Mouse (Mus musculus): Measurements from ENCODE around the gene Faap20.

The Faap20 gene

DNA sequence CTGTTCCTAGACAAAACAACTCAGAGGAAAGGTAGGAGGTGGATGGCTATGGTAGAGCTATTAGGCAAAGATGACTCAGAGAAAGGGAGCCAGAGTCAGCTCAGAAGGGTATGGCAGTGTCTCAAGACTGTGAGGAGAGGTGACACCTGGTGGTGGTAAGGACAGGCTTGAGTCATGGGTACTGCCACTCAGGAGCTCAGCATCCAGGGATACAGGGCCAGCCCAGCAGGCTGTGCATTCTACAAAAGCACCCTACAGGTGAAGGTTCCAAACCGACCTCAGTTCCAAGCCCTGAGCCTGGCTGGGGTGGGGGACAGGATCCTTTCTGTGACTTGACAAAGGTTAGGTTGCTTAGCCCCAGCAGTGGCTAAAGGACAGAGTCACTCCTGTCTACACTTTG lies 39.0 kb downstream of the Faap20 start:
- DNase-seq, result no peak

DNA sequence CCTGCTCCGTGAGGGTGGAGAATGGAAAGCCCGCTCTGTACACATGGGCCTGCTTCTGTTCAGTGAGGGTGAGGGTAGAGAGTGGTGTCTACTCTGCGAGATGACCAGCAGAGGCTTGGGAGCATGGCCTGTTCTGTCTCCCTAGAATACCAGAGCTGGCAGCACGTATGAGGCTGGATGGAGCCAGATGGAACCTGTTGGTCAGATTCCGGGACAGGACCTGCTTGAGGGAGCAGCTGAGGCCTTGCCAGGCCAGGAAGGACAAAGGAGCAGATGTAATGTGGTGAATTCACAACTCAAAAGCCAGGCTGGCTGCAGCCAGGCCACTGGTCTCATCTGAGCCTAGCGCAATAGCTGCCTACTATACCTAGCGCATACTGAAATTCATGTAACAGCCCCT lies 40.4 kb downstream of the Faap20 start:
- no peak for DNase-seq

DNA sequence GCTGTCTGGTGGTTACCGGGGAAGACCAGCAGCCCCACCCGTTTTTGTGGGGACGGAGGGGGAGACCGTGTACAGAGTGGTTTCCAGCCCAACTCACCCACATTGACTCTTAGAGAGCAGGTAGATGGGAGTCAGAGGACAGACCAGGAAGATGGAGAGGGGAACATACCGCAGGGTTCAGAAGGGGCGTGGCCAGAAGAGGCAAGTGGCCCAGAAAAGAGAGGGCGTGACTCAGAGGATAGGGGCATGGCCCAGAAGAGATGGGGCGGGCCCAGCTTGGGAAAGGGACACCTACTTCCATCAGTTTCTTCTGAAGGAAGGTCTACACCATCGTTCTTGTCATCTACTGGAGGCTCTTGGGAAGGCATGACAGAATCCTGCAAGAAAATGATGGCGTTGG lies 43.3 kb downstream of the Faap20 start:
- no peak for DNase-seq

DNA sequence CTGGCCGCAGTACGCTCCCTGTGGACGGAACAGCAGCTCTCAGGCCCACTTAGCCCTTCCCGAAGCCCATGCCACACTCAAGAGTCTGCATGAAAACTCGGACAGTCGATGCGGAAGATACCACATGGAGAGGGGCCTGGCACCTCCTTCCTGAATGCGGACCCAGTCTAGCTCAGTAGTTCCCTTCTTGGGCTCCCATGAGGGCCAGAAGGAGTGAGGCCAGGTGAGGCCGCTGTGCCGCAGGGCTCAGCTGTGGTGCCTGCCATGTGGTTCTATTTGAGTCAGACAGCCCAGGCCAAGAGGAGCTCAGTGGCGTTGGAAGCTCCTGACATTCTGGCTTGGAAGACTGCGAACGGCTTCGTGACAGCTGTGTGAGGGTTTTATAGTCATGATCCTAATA lies 44.8 kb downstream of the Faap20 start:
- DNase-seq, result no peak

DNA sequence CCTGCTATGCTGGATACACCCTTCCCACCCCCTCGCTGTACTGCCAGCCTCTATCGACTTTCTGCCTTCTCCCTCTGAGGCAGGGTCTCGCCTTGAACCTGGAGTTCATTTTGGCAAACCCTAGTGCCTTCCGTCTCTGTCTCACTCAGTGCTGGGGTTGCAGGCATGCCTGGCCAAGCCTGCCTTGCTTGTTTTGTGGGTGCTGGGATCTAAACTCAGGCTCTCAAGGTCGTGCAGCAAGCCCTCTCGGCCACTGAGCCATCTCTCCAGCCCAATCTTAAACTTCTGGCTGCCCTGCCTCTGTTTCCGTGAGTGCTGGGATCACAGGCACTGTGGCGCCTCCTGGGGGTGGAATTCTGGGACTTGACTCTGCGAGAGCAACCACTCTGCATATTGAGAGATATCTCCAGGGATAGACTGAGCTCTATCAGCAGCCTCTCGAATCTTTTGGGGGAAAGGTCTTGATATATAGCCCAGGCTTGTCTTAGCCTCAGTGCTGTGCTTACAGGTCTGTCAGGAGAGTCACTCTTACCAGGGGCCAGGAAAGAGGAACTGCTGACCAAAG lies 45.5 kb downstream of the Faap20 start:
- no peak for DNase-seq

DNA sequence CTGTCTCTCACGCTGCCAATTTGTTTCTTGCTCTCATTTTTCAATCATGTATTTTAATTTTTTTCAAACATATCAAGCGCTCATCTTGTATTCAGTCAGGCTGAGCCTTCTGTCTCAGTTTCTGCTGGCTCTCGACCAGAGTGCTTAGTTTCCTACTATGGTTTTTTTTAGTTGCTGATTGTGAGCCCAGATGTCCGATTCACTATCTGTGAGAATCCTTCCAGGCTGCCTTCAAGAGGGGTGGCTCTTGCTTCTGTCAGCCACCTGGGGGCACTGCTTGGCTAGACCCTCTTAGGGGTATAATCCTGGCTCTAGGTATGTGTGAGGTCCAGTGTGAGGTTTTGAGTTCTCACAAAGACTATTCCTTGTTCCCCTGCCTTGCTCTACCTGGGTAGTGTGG lies 46.4 kb downstream of the Faap20 start:
- no peak for DNase-seq

DNA sequence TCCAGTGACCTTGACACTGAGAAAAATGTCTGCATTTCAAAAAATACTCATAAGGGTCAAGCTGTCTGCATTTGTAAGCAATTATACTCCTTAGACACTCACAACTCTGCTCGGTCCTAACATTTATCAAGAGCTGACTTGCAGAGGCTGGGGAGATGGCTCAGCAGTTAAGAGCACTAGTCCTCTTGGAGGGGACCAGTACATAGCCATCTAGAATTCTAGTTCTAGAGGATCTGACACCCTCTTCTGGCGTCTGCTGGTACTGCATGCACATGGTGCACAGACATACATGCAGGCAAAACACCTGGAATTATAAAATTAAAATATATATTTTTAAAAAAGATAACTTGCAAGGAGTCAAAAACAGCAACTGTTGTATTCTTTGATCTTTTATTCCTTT lies 47.5 kb downstream of the Faap20 start:
- no peak for DNase-seq

DNA sequence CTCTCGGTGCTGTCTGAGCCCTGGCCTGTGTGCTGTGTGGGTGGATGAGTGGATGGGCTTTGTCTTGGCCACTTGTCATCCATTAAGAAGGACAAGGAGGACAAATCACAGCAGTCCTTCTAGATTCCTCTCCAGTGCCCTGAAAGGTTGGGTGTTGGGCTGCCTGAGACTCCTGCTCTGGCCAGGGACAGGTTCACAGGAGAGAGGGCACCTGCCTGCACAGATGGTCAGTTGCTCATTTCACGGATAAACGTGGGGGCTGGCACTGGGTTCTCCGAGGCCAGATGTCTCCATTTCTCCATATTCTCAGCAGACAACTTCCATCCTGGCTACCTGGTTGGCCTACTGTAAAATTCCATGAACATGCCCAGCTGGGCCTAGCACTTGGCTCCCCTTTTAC lies 49.2 kb downstream of the Faap20 start:
- DNase-seq, result no peak

DNA sequence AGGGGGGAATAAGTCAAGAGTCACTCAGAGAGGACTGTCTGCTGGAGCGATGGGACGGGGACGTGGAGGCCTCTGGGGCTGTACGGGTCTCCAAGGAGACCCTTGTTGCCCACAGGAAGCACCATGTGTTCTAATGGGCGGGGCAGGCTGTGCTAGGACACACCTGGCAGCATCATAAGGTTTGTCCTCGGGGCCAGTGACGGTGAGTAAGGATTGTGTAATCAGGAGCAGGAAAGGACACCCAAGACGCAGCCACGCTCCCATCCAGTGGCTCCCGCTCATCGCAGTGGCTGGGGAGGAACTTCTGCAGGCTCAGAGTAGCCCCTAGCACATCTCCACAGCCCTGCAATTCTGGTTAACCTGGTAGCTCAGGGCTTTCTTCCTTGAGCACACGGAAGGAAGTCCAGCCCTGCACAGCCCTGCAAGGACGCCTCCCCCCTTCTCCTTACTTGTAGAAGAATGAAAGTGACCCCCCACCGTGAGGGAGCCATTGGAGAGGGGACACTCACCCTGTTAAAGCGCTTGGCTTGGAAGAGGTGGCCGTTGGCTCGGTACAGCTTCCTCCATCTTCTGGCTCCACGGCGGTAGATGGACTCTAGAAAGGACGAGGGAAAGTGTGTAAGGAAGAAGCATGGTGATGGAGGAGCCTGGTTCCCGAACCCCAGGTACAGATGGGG lies 51.0 kb downstream of the Faap20 start:
- DNase-seq, result no peak

DNA sequence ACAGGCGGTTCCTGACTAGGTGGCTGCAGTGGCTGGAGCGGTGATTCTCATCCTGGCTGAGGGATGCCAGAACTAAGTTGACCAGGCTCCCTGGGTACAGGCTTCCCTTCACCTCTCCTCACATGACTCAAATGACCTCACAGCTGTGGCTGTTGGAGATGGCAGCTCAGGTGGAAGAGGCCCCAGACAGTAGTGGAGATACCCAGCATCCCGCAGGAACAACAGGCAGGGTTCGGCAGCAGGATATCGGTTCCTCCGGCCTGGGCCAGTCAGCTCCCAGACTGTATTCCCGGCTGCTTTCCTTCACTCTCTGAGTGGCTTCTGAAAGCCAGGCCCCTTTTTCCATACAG lies 51.5 kb downstream of the Faap20 start:
- DNase-seq, result no peak

DNA sequence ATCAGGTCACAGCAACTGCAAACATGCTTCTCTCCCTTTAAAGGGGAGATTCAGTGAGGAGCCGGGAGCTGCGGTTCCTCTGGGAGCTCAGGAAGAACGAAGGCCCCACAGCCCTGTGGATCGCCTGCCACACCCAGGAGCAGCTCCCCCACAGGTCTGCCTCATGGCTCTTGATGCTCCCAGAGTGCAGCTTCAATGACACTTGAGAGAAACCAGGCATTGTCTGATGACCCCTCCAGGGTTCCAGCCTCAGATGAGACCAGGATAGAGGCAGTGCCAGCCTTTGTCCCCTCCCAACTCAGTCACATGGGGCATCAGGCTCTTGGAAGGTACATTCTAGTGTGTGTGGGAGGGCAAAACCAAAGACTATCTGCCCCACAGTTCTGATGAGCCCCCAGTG lies 52.4 kb downstream of the Faap20 start:
- no peak for DNase-seq

DNA sequence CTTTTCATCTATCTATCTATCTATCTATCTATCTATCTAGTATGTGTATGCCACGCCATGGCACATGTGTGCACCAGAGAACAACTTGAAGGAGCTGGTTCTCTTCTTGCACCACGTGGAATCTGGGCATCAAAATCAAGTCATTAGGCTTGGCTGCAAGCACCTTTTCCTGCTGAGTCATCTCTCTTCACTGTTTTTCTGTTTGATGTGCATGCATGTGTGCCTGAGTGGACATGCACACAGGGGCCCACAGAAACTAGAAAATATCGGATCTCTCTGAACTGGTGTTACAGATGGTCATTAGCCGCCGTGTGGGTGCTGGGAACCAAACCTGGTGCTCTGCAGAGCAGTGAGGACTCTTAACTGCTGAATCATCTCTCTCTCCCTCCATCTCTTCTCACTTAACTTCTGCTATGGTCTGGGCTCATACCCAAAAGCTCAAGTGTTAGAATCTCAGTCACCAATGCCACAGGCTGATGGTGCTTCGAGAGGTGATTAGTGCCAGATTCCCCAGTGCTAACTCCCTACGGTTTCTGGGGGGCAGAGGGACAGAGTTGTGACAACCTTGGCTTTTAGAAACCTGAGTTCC lies 55.0 kb downstream of the Faap20 start:
- peak; percentile 12 for DNase-seq

DNA sequence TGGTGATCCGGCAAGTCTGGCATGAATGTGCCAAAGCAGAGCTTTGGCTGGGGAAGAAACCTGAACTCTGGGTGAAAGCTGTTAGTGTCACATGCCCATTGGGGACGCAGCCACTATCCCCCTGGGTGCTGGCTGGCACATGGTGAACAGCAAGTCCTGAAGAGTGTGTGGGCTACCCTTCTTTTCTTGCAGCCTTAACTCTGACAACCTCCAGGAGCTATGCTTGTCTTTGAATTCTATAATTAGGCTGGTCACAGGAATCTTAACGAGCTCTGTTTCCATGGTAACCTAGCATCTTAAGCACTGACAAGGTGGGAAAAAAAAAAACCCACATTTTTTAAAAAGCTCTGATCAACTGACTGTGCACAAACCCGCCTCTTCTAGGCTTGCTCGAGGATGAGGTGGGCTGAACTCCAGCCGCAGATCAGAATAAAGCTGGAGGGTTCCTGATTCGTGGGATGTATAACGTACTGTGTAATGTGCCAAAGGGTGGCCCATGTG lies 56.0 kb downstream of the Faap20 start:
- DNase-seq, result no peak
